Mouse (Mus musculus): ENCODE data around the gene Tnk2.

GRCm38 (mm10) chr16:32636331-32636730 lies 7.3 kb upstream of the Tnk2 start:
- TF ChIP-seq MAFK (IDR thresholded peaks at IDR 0.05; ENCODE audit: insufficient read depth, low read depth, low read length) = no peak
- TF ChIP-seq HCFC1 (IDR thresholded peaks at IDR 0.05; ENCODE audit: borderline replicate concordance, insufficient read depth, low read length) = no peak

Data from ES-E14 (cell line).